Mouse (Mus musculus) testis, adult 2 months (tissue): ENCODE results near the gene Sec22a.

ENCODE experiments used
- CTCF ChIP-seq: fragments of 200-500 bp; IDR thresholded peaks from 2 replicates; pipeline ENCODE4 v1.5.1; 2012; ENCODE audit warnings: low read depth, mild to moderate bottlenecking, inconsistent platforms, low read length, moderate library complexity; ENCODE audit not compliant: control insufficient read depth, insufficient read depth, insufficient replicate concordance
- POLR2A ChIP-seq: fragments of 200-500 bp; IDR thresholded peaks from 2 replicates; pipeline ENCODE4 v1.6.1; 2012; ENCODE audit warnings: low read depth, mild to moderate bottlenecking, inconsistent platforms, low read length, moderate library complexity; ENCODE audit not compliant: control insufficient read depth

DNA sequence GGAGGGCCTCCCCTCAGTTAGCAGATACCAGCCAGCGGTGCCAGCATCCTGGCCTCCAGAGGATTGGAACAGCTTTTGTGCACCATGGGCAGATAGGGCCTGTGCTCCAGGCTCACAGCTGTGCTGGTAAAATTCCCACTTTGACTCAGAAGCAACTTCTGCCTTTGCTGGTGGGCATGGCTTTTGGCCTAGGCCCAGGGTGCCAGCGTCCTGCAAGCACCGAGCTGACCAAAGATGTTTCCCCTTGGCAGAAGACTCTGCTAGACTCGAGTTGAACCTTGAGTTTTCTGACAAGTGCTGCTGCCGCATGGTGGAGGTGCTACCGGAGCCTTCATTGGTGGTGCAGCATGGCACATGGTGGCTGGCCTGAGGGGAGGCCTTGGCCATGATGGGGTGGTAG lies 60.0 kb downstream of the Sec22a start:
- TF ChIP-seq CTCF (no peak), POLR2A (no peak)
